Mouse (Mus musculus): ENCODE measurements at regions not wholly inside any gene's neighbourhood (a gene's known extent, or its start where the extent isn't known, plus 50 kb on each side); places are given as distances from the start of the nearest gene placed in this dataset.

GRCm38 (mm10) chr6:126481257-126481656 is 54.0 kb downstream of the Kcna5 start:
- DNase-seq (ENCODE audit: extremely low spot score in 1 of 2, low spot score in 1 of 2): no peak

GRCm38 (mm10) chr6:126477506-126477905 is 57.7 kb downstream of the Kcna5 start:
- DNase-seq (ENCODE audit: extremely low spot score in 1 of 2, low spot score in 1 of 2): no peak

GRCm38 (mm10) chr6:126476758-126477157 is 58.5 kb downstream of the Kcna5 start:
- no peak for DNase-seq (ENCODE audit: extremely low spot score in 1 of 2, low spot score in 1 of 2)

GRCm38 (mm10) chr6:126475555-126475954 is 59.7 kb downstream of the Kcna5 start:
- no peak for DNase-seq (ENCODE audit: extremely low spot score in 1 of 2, low spot score in 1 of 2)

- DNase-seq (ENCODE audit: extremely low spot score in 1 of 2, low spot score in 1 of 2): no peak
Observed at GRCm38 (mm10) chr6:126453751-126454150, 81.5 kb downstream of the Kcna5 start.

GRCm38 (mm10) chr6:126445519-126445918 is 89.7 kb downstream of the Kcna5 start:
- no peak for DNase-seq (ENCODE audit: extremely low spot score in 1 of 2, low spot score in 1 of 2)

GRCm38 (mm10) chr6:126440254-126440653 is 95.0 kb downstream of the Kcna5 start:
- no peak for DNase-seq (ENCODE audit: extremely low spot score in 1 of 2, low spot score in 1 of 2)

- DNase-seq (ENCODE audit: extremely low spot score in 1 of 2, low spot score in 1 of 2): no peak
Observed at GRCm38 (mm10) chr6:126437976-126438736, 97.1 kb downstream of the Kcna5 start.

GRCm38 (mm10) chr6:126427208-126427607 is 108.0 kb downstream of the Kcna5 start:
- DNase-seq (ENCODE audit: extremely low spot score in 1 of 2, low spot score in 1 of 2): no peak

- DNase-seq (ENCODE audit: extremely low spot score in 1 of 2, low spot score in 1 of 2): peak in 1 of 2 experiments; percentile 53
Observed at GRCm38 (mm10) chr6:126405736-126406135, 129.5 kb downstream of the Kcna5 start.

GRCm38 (mm10) chr6:126404331-126405070 is 130.7 kb downstream of the Kcna5 start:
- DNase-seq (ENCODE audit: extremely low spot score in 1 of 2, low spot score in 1 of 2): no peak

- no peak for DNase-seq (ENCODE audit: extremely low spot score in 1 of 2, low spot score in 1 of 2)
Observed at GRCm38 (mm10) chr6:126399595-126399994, 135.6 kb downstream of the Kcna5 start.

- no peak for DNase-seq (ENCODE audit: extremely low spot score in 1 of 2, low spot score in 1 of 2)
Observed at GRCm38 (mm10) chr6:126398641-126399040, 136.6 kb downstream of the Kcna5 start.

- no peak for DNase-seq (ENCODE audit: extremely low spot score in 1 of 2, low spot score in 1 of 2)
Observed at GRCm38 (mm10) chr6:126395015-126395414, 140.2 kb downstream of the Kcna5 start.

- DNase-seq (ENCODE audit: extremely low spot score in 1 of 2, low spot score in 1 of 2): no peak
Observed at GRCm38 (mm10) chr6:126394111-126394809, 141.0 kb downstream of the Kcna5 start.

- DNase-seq (ENCODE audit: extremely low spot score in 1 of 2, low spot score in 1 of 2): no peak
Observed at GRCm38 (mm10) chr6:126384210-126385012, 150.8 kb downstream of the Kcna5 start.

GRCm38 (mm10) chr6:126377216-126377615 is 158.0 kb downstream of the Kcna5 start:
- DNase-seq (ENCODE audit: extremely low spot score in 1 of 2, low spot score in 1 of 2): no peak

GRCm38 (mm10) chr6:126374970-126375620 is 160.1 kb downstream of the Kcna5 start:
- DNase-seq (ENCODE audit: extremely low spot score in 1 of 2, low spot score in 1 of 2): no peak

GRCm38 (mm10) chr6:126371971-126372370 is 163.2 kb downstream of the Kcna5 start:
- peak in 1 of 2 experiments; percentile 49 for DNase-seq (ENCODE audit: extremely low spot score in 1 of 2, low spot score in 1 of 2)

- no peak for DNase-seq (ENCODE audit: extremely low spot score in 1 of 2, low spot score in 1 of 2)
Observed at GRCm38 (mm10) chr6:126371489-126371888, 163.7 kb downstream of the Kcna5 start.

All from layer of hippocampus, postnatal 25 days (tissue).